Mouse (Mus musculus) ES-E14 (cell line): ENCODE measurements around the gene Emc8.

Source experiments
- CHD2 ChIP-seq: IDR thresholded peaks from 2 replicates; pipeline ENCODE4 v1.6.1; 2014; ENCODE audit warnings: mild to moderate bottlenecking, low read depth, low read length, inconsistent platforms
- HCFC1 ChIP-seq: IDR thresholded peaks from 2 replicates; pipeline ENCODE4 v1.6.1; 2012; ENCODE audit warnings: low read length, inconsistent platforms, borderline replicate concordance; ENCODE audit not compliant: insufficient read depth
- MAFK ChIP-seq: IDR thresholded peaks from 2 replicates; pipeline ENCODE4 v1.6.1; 2014; ENCODE audit warnings: mild to moderate bottlenecking, low read depth, low read length, inconsistent platforms; ENCODE audit not compliant: insufficient read depth
- ZC3H11A ChIP-seq: IDR thresholded peaks from 2 replicates; pipeline ENCODE4 v1.6.1; 2012; ENCODE audit warnings: low read depth, mild to moderate bottlenecking, inconsistent platforms, low read length, borderline replicate concordance
- ZNF384 ChIP-seq: IDR thresholded peaks from 2 replicates; pipeline ENCODE4 v1.6.1; 2012; ENCODE audit warnings: low read depth, low read length, inconsistent platforms

GRCm38 (mm10) chr8:120641245-120641644 is 27.1 kb downstream of the Emc8 start:
- TF ChIP-seq MAFK (no peak), CHD2 (no peak), ZC3H11A (no peak), HCFC1 (no peak), ZNF384 (no peak)
